Mouse (Mus musculus) bone marrow macrophage, adult 2 months (primary cell): Measurements from ENCODE around the gene Dnase2a.

ENCODE experiments used
- CTCF ChIP-seq: IDR thresholded peaks from 2 replicates; pipeline ENCODE4 v1.5.1; 2012; ENCODE audit warnings: low read depth, mild to moderate bottlenecking, low read length, moderate library complexity
- POLR2A ChIP-seq: IDR thresholded peaks from 2 replicates; pipeline ENCODE4 v1.6.1; 2012; ENCODE audit warnings: mild to moderate bottlenecking, low read depth, low read length, borderline replicate concordance

DNA sequence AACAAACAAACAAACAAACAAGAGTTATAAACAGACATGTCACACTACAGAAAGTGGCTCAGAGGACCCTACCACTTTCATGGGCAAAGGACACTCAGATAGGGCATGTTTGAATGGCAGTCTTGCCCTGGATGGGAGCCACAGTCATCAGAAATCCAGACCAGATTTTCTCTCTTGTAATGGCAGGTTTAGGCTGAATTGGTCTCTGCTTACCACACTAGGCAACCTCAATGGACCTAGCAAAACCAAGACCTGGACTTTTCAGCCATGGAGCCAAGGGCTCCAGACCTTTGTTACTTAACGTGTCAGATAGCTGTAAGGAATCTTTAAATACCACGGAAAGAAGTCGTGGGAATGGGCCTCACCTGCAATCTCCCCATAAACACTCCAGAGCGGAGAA, 35.3 kb downstream of the Dnase2a start:
- TF ChIP-seq POLR2A (no peak), CTCF (no peak)
